Mouse (Mus musculus): ENCODE data around the gene Lrrc3. TPM values are rescaled to one million over a fixed set of nuclear protein-coding genes. Genes with fewer than 3 reads are reported as not detected.
"Not testable (repeated sequence)": the region's sequence is repeated elsewhere in the genome, so short reads cannot be mapped to it uniquely, and the experiment has no call there.

Lrrc3 gene
- polyA plus RNA-seq (2011; ENCODE audit: insufficient read depth, insufficient read length, low read depth, missing spikeins) = 5.6 and 6.3 TPM in 2 replicates

DNA sequence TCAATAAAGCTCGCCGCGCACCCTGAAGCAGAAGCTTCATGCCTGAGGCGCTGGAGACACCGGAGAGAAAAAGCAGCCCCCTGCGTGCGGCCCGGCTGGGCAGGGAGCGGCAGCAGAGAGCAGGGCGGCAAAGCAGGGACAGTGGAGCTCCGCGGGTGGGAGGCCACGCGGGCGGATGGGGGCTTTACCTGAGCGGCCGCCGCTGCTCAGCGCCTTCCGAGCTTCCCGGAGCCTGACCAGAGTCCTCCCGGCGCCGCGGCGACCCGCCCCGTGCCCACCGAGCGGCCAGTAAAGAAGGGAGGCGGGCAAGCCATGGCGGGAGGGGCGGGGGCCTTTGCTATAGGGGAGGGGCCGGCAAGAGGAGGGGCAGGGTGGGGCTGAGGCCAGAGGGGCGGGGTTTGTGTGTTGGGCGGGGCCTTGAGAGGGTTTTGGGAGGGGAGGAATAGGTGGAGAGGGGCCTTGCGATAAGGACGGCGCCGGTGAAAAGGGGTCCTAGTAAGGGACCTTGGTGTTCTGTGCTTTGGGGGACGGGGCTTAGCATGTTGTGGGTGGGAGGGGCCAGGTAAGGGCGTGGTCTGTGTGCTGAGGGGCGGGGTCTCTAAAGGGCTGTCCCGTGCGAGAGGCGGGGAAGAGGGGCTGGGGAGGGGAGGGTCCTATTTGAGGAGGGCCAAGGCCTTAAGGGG, at the start of gene Lrrc3:
Gene Lrrc3, minus strand, starts transcription at position 326 of the 683 bp plus-strand sequence.
- TF ChIP-seq CTCF (IDR thresholded peaks at IDR 0.05; ENCODE audit: low read depth, low read length) (no peak), POLR2A (IDR thresholded peaks at IDR 0.05; ENCODE audit: insufficient read depth, low read length) (no peak), EP300 (IDR thresholded peaks at IDR 0.05; ENCODE audit: insufficient read depth, low read depth, low read length) (no peak)
- Histone ChIP-seq H3K4me1 (ENCODE audit: control insufficient read depth, insufficient read depth, low read length) (no peaks in the 10 kb centered on the region), H3K4me3 (ENCODE audit: low read depth, low read length) (peak within 1 kb of the TSS; percentile 93), H3K27me3 (ENCODE audit: control insufficient read depth, insufficient read depth, low read length, poor library complexity, severe bottlenecking) (no peaks in the 10 kb centered on the region), H3K9ac (ENCODE audit: low read depth, poor library complexity, severe bottlenecking) (peak within 1 kb of the TSS; percentile 73), H3K27ac (ENCODE audit: insufficient read depth, low read length) (no peak within 1 kb of the TSS), H3K9me3 (replicated peaks; ENCODE audit: control insufficient read depth, insufficient read depth, low read length, poor library complexity, severe bottlenecking) (no peaks in the 10 kb centered on the region), H3K36me3 (ENCODE audit: control insufficient read depth, insufficient read depth, low read length, poor library complexity, severe bottlenecking) (no peaks in the 10 kb centered on the region)

DNA sequence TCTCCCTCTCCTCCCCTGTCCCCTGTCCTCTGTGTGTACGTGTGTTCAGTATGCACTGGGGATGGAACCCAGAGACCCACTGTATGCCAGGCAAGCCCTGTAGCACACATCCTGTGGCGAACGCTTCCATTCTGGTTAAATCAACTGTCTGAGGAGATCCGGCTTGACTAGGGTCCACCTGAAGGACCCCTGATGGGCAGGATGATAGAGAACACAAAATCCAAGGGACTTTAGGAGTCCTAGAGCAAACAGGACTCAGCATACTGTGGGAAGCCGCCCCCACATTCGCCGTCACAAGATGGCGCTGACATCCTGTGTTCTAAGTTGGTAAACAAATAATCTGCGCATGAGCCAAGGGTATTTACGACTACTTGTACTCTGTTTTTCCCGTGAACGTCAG, 48.1 kb upstream of the Lrrc3 start:
- not testable (repeated sequence) for H3K9ac ChIP-seq (ENCODE audit: low read depth, poor library complexity, severe bottlenecking); H3K9me3 ChIP-seq (replicated peaks; ENCODE audit: control insufficient read depth, insufficient read depth, low read length, poor library complexity, severe bottlenecking); H3K27ac ChIP-seq (ENCODE audit: insufficient read depth, low read length); H3K4me3 ChIP-seq (ENCODE audit: low read depth, low read length); H3K36me3 ChIP-seq (ENCODE audit: control insufficient read depth, insufficient read depth, low read length, poor library complexity, severe bottlenecking); H3K27me3 ChIP-seq (ENCODE audit: control insufficient read depth, insufficient read depth, low read length, poor library complexity, severe bottlenecking); H3K4me1 ChIP-seq (ENCODE audit: control insufficient read depth, insufficient read depth, low read length)

DNA sequence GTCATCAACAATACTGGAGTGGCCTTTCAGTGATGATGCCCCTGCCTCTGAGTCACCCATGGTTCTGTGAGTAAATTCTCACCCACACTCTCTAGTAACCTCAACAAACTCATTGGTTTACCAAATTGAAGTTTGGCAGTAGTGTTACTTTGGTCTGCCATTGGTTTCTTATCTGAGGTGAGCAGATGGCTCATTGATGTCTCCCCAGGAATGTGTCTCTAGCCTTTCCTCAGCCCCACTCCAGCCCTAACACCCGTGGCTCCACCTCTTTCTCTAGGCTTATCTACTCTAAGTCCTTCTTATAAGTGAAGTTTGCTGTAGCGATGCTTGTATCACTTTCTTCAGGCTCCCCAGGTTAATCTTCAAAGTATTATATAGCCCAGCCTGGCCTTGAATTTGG, 37.3 kb upstream of the Lrrc3 start:
- Histone ChIP-seq H3K27me3 (ENCODE audit: control insufficient read depth, insufficient read depth, low read length, poor library complexity, severe bottlenecking) (no peaks in the 10 kb centered on the region), H3K27ac (ENCODE audit: insufficient read depth, low read length) (no peak overlapping the region), H3K9ac (ENCODE audit: low read depth, poor library complexity, severe bottlenecking) (no peak overlapping the region), H3K4me3 (ENCODE audit: low read depth, low read length) (no peak overlapping the region), H3K9me3 (replicated peaks; ENCODE audit: control insufficient read depth, insufficient read depth, low read length, poor library complexity, severe bottlenecking) (no peaks in the 10 kb centered on the region; the same call in 1 of the 2 replicates), H3K36me3 (ENCODE audit: control insufficient read depth, insufficient read depth, low read length, poor library complexity, severe bottlenecking) (no peaks in the 10 kb centered on the region), H3K4me1 (ENCODE audit: control insufficient read depth, insufficient read depth, low read length) (no peaks in the 10 kb centered on the region)
- TF ChIP-seq EP300 (IDR thresholded peaks at IDR 0.05; ENCODE audit: insufficient read depth, low read depth, low read length) (no peak), CTCF (IDR thresholded peaks at IDR 0.05; ENCODE audit: low read depth, low read length) (no peak), POLR2A (IDR thresholded peaks at IDR 0.05; ENCODE audit: insufficient read depth, low read length) (no peak)

DNA sequence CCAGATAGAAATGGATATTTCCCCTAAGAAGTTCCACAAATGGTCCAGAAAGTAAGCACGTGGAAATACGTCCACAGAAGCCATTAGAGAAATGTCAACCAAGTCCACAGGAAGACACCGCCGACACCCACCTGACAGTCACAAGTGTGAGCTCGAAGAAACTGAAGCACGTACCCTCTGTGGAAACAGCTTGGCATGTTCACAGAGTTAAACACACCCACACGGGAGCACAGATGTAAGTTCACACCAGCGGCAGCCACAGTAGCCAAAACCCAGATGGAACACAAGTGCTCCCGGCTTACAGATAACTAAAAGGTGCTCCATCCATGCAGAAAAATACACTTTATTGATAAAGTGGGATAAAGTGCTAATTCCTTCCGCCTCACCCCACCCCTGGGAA, 25.0 kb upstream of the Lrrc3 start:
- Histone ChIP-seq H3K27ac (ENCODE audit: insufficient read depth, low read length) (no peak overlapping the region), H3K4me3 (ENCODE audit: low read depth, low read length) (no peak overlapping the region), H3K27me3 (ENCODE audit: control insufficient read depth, insufficient read depth, low read length, poor library complexity, severe bottlenecking) (no peaks in the 10 kb centered on the region), H3K4me1 (ENCODE audit: control insufficient read depth, insufficient read depth, low read length) (no peaks in the 10 kb centered on the region), H3K9me3 (replicated peaks; ENCODE audit: control insufficient read depth, insufficient read depth, low read length, poor library complexity, severe bottlenecking) (no peaks in the 10 kb centered on the region), H3K36me3 (ENCODE audit: control insufficient read depth, insufficient read depth, low read length, poor library complexity, severe bottlenecking) (no peaks in the 10 kb centered on the region), H3K9ac (ENCODE audit: low read depth, poor library complexity, severe bottlenecking) (no peak overlapping the region)
- TF ChIP-seq CTCF (IDR thresholded peaks at IDR 0.05; ENCODE audit: low read depth, low read length) (no peak), POLR2A (IDR thresholded peaks at IDR 0.05; ENCODE audit: insufficient read depth, low read length) (no peak), EP300 (IDR thresholded peaks at IDR 0.05; ENCODE audit: insufficient read depth, low read depth, low read length) (no peak)

DNA sequence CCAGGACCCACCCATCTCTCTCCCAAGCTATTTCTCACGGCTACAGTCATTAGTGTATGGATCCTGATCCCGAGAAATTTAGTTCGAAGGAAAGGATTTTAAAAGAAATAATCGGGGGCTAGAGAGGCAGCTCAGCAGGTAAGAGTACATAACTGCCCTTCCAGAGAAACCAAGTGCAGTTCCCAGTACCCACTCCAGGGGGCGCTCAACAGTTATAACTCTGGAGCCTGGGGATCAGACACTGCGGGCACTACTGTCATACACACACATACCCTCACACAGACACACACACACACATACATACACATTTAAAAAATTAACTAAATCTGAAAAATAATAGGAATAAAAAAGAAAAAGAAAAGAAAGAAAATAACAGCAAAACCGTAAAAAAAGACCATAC, 23.8 kb upstream of the Lrrc3 start:
- Histone ChIP-seq H3K36me3 (ENCODE audit: control insufficient read depth, insufficient read depth, low read length, poor library complexity, severe bottlenecking) (no peaks in the 10 kb centered on the region), H3K4me1 (ENCODE audit: control insufficient read depth, insufficient read depth, low read length) (no peaks in the 10 kb centered on the region), H3K27ac (ENCODE audit: insufficient read depth, low read length) (no peak overlapping the region), H3K27me3 (ENCODE audit: control insufficient read depth, insufficient read depth, low read length, poor library complexity, severe bottlenecking) (no peaks in the 10 kb centered on the region), H3K9me3 (replicated peaks; ENCODE audit: control insufficient read depth, insufficient read depth, low read length, poor library complexity, severe bottlenecking) (no peaks in the 10 kb centered on the region), H3K4me3 (ENCODE audit: low read depth, low read length) (no peak overlapping the region), H3K9ac (ENCODE audit: low read depth, poor library complexity, severe bottlenecking) (no peak overlapping the region)
- TF ChIP-seq CTCF (IDR thresholded peaks at IDR 0.05; ENCODE audit: low read depth, low read length) (peak; percentile 64), EP300 (IDR thresholded peaks at IDR 0.05; ENCODE audit: insufficient read depth, low read depth, low read length) (no peak)

DNA sequence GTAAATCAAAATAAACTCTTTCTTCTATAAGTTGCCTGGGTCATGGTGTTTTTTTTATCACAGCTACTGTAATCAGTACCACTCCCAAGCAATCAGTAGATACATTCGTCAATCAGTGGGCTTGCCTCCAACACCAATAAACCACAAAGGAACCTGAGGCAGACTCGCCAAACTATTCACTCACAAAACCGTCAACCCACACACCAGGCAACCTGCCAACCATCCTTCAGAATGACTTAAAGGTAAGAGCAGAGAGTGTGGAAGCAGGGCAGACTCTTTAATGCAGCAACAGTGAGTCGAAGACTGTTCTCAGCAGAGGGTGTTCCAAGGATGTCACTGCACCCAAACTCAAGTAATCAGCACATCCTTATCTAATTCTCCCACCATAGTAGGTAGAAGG, 20.3 kb upstream of the Lrrc3 start:
- no peak overlapping the region for H3K4me3 ChIP-seq (ENCODE audit: low read depth, low read length)
- H3K27ac ChIP-seq (ENCODE audit: insufficient read depth, low read length) = no peak overlapping the region
- no peaks in the 10 kb centered on the region for H3K4me1 ChIP-seq (ENCODE audit: control insufficient read depth, insufficient read depth, low read length)
- no peaks in the 10 kb centered on the region for H3K27me3 ChIP-seq (ENCODE audit: control insufficient read depth, insufficient read depth, low read length, poor library complexity, severe bottlenecking)
- no peaks in the 10 kb centered on the region for H3K9me3 ChIP-seq (replicated peaks; ENCODE audit: control insufficient read depth, insufficient read depth, low read length, poor library complexity, severe bottlenecking)
- no peak overlapping the region for H3K9ac ChIP-seq (ENCODE audit: low read depth, poor library complexity, severe bottlenecking)
- TF ChIP-seq EP300 (IDR thresholded peaks at IDR 0.05; ENCODE audit: insufficient read depth, low read depth, low read length) = no peak
- H3K36me3 ChIP-seq (ENCODE audit: control insufficient read depth, insufficient read depth, low read length, poor library complexity, severe bottlenecking) = no peaks in the 10 kb centered on the region
